ENCODE assay signal across 8 mouse cellular contexts in genomic region chr1:133855274-133856017, GRCm38 (mm10). TPM values are rescaled to one million over a fixed set of nuclear protein-coding genes. Genes with fewer than 3 reads are reported as not detected.
DNase-seq lines count a peak whose midpoint lies in the region; ATAC-seq and TF ChIP-seq lines count a peak whose summit lies in the region.

No protein-coding gene starts in this region.

- peaks cover 6% of the 10 kb centered on the region for H3K4me1 ChIP-seq in embryonic fibroblast, embryonic 13.5 days (ENCODE audit: control insufficient read depth, insufficient read depth, low read length)
- H3K4me1 ChIP-seq in hindbrain, embryonic 14.5 days (replicated peaks; ENCODE audit: control insufficient read depth, insufficient read depth, low read length), result peaks cover 22% of the 10 kb centered on the region; the same call in 1 of the 2 replicates
- H3K4me1 ChIP-seq in limb, embryonic 14.5 days (ENCODE audit: control insufficient read depth, insufficient read depth, low read length), result peaks cover 8% of the 10 kb centered on the region; the same call in 1 of the 2 replicates

- WGBS in hindbrain, embryonic 14.5 days, result 5% methylated on average over 15 of the region's 15 CpGs
- 12% methylated on average over 15 of the region's 15 CpGs for WGBS in limb, embryonic 14.5 days

- peak overlapping the region; percentile 33; the same call in 1 of the 2 replicates for H3K9ac ChIP-seq in hindbrain, embryonic 14.5 days
- H3K9ac ChIP-seq in limb, embryonic 14.5 days (ENCODE audit: low read depth, low read length, severe bottlenecking), result 0 out of 2 replicates have a peak overlapping the region, but pooled peaks have one; percentile 28

- no peaks in the 10 kb centered on the region for H3K27me3 ChIP-seq in hindbrain, embryonic 14.5 days (ENCODE audit: control insufficient read depth, insufficient read depth, low read length)
- H3K27me3 ChIP-seq in limb, embryonic 14.5 days (ENCODE audit: control insufficient read depth, insufficient read depth, low read length), result 0 out of 2 replicates have a peak, but pooled peaks cover 2% of the 10 kb centered on the region

- peak overlapping the region; percentile 54 for H3K4me2 ChIP-seq in hindbrain, embryonic 14.5 days (replicated peaks)
- H3K4me2 ChIP-seq in limb, embryonic 14.5 days (replicated peaks; ENCODE audit: low read depth, low read length, severe bottlenecking), result peak overlapping the region; percentile 59

- H3K36me3 ChIP-seq in hindbrain, embryonic 14.5 days (replicated peaks; ENCODE audit: control insufficient read depth, insufficient read depth), result no peaks in the 10 kb centered on the region
- no peaks in the 10 kb centered on the region for H3K36me3 ChIP-seq in limb, embryonic 14.5 days (ENCODE audit: control insufficient read depth, insufficient read depth, low read length)

- peak; percentile 39 for DNase-seq in cerebellum, adult 9-10 months
- no peak for DNase-seq in cerebellum, adult 11 months
- DNase-seq in B cell, adult 2 months, result peak; percentile 5 to 11
- DNase-seq in hindbrain, embryonic 14.5 days (ENCODE audit: low spot score), result peak; percentile 44
- no peak for DNase-seq in limb, embryonic 14.5 days (ENCODE audit: low spot score)
- DNase-seq in right cerebral cortex, adult 18-20 months, result peak; percentile 67
- no peak for DNase-seq in thymus, postnatal 4 days

- H3K4me3 ChIP-seq in embryonic fibroblast, embryonic 13.5 days (ENCODE audit: insufficient read depth, low read length), result no peak overlapping the region
- peak overlapping the region; percentile 26 for H3K4me3 ChIP-seq in hindbrain, embryonic 14.5 days (replicated peaks; ENCODE audit: low read length)
- peak overlapping the region; percentile 26 for H3K4me3 ChIP-seq in limb, embryonic 14.5 days (replicated peaks; ENCODE audit: low read length)

- no peak for TF ChIP-seq POLR2A in embryonic fibroblast, embryonic 13.5 days (IDR thresholded peaks at IDR 0.05; ENCODE audit: low read depth, low read length)
- TF ChIP-seq POLR2A in limb, embryonic 14.5 days (IDR thresholded peaks at IDR 0.05; ENCODE audit: borderline replicate concordance, extremely low read depth, insufficient read depth, insufficient read length), result no peak

- no peaks in the 10 kb centered on the region for H3K9me3 ChIP-seq in hindbrain, embryonic 14.5 days (ENCODE audit: control insufficient read depth, low read length)
- H3K9me3 ChIP-seq in limb, embryonic 14.5 days (ENCODE audit: control insufficient read depth, low read length), result no peaks in the 10 kb centered on the region

- ATAC-seq in hindbrain, embryonic 14.5 days (ENCODE audit: low FRiP score), result no peak
- no peak; the same call in 1 of the 2 replicates for ATAC-seq in limb, embryonic 14.5 days (ENCODE audit: low FRiP score, low read depth)

- H3K27ac ChIP-seq in embryonic fibroblast, embryonic 13.5 days (ENCODE audit: insufficient read depth, low read length), result peak overlapping the region; percentile 32
- H3K27ac ChIP-seq in hindbrain, embryonic 14.5 days, result no peak overlapping the region
- no peak overlapping the region for H3K27ac ChIP-seq in limb, embryonic 14.5 days (replicated peaks; ENCODE audit: low read depth, low read length)

- no peak for TF ChIP-seq CTCF in embryonic fibroblast, embryonic 13.5 days (IDR thresholded peaks at IDR 0.05; ENCODE audit: borderline replicate concordance, insufficient read depth, low read length)

RNA-seq across cellular contexts. Expression of gene Optc, which starts 52.4 kb away (rescaled TPM):
- 4.3 and 7.0 TPM in 2 replicates for polyA plus RNA-seq in embryonic fibroblast, embryonic 13.5 days (2011; ENCODE audit: insufficient read length, low read depth, missing spikeins)
- polyA plus RNA-seq in hindbrain, embryonic 14.5 days (2014; fragmentation: Nextera tagmentation; extraction: Ambion mirVana), result 3.2 TPM in 2 replicates
- polyA plus RNA-seq in limb, embryonic 14.5 days (2012; rRNA removed), result 2.4 and 3.7 TPM in 2 replicates
- polyA plus RNA-seq in limb, embryonic 14.5 days (2014; fragmentation: Nextera tagmentation; extraction: Ambion mirVana), result 1.0 and 1.1 TPM in 2 replicates

RNA-seq across cellular contexts. Expression of gene Atp2b4, which starts 54.6 kb away (rescaled TPM):
- 37.2 and 41.3 TPM in 2 replicates for polyA plus RNA-seq in embryonic fibroblast, embryonic 13.5 days (2011; ENCODE audit: insufficient read length, low read depth, missing spikeins)
- polyA plus RNA-seq in hindbrain, embryonic 14.5 days (2014; fragmentation: Nextera tagmentation; extraction: Ambion mirVana), result 21.1 and 23.3 TPM in 2 replicates
- polyA plus RNA-seq in limb, embryonic 14.5 days (2012; rRNA removed), result 22.9 and 24.8 TPM in 2 replicates
- polyA plus RNA-seq in limb, embryonic 14.5 days (2014; fragmentation: Nextera tagmentation; extraction: Ambion mirVana), result 23.7 and 24.2 TPM in 2 replicates

Comparison
In these comparisons a context has a peak if more than half of its experiments do, and no peak if none do; other contexts are left out.
1. DNase-seq: peak in cerebellum, adult 9-10 months (single experiment), B cell, adult 2 months (2 of 2), hindbrain, embryonic 14.5 days (single experiment) and right cerebral cortex, adult 18-20 months (single experiment); none in cerebellum, adult 11 months (single experiment), limb, embryonic 14.5 days (single experiment) and thymus, postnatal 4 days (single experiment).